Mouse (Mus musculus) monocyte, adult 5-6 weeks (primary cell): ENCODE measurements around the gene Gpr135. TPM values are rescaled to one million over a fixed set of nuclear protein-coding genes. Genes with fewer than 3 reads are reported as not detected.
A peak's percentile ranks its signal among the peaks of the same experiment; 100 is the strongest.

Experiments used
- ATAC-seq: fragments of 153-309, 156-312 bp; replicated peaks from 2 replicates; pipeline ENCODE4 v1.8.0; 2017; ENCODE audit warnings: mild to moderate bottlenecking; ENCODE audit not compliant: low TSS enrichment, insufficient number of reproducible peaks, severe bottlenecking, poor library complexity, low FRiP score
- total RNA-seq: library from RNA; stranded (forward); fragments of 200-1000, 200-491, 200-594 nt; gene quantifications from 3 replicates; pipeline ENCODE4 v1.2.3, GENCODE M21; 2017

The Gpr135 gene
- total RNA-seq: not detected in 3 replicates

DNA sequence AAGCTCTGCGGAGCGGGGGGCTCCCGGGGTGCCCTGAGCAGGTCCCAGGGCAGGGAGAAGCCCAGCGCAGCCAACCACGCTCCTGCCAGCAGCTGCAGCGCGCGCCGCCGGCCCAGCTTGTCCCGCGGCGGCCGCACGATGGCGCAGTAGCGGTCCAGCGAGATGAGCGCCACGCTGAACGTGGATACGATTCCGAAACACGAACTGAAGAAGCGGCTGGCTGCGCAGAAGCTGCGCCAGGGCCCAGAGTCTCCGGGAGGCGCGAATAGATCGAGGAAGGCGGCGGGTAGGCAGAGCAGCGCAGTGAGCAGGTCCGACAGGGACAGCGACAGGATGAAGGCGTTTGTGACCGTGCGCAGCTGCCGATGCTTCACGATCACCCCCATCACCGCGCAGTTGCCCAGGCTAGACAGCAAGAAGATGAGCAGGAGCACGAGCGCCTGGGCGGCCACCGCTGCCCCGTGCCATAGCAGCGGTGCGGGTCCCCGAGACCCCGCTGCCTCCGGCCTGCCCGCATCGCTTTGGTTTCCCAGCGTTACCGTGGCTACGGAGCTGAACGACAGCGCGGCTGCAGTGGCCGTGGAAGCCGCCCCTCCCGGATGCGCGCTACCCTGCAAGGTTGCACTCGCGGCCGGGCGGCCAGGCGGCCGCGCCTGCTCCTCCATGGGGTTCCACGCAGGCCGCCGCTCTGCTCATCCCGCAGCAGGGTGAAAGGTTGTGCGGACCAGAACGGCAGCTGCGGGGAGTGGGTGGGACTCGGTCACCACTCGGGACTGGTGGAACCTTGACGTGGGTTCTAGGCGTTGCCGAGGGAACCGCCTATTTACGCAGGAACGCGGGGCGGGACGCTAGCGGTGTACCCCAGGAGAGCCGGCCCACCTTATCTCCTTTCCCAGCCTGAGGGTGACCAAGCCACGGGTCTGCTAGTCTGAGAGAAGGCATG lies at the start of gene Gpr135:
Gene Gpr135 (minus strand): TSS at position 799 of the 943 bp plus-strand sequence.
- ATAC-seq: peak; percentile 85

DNA sequence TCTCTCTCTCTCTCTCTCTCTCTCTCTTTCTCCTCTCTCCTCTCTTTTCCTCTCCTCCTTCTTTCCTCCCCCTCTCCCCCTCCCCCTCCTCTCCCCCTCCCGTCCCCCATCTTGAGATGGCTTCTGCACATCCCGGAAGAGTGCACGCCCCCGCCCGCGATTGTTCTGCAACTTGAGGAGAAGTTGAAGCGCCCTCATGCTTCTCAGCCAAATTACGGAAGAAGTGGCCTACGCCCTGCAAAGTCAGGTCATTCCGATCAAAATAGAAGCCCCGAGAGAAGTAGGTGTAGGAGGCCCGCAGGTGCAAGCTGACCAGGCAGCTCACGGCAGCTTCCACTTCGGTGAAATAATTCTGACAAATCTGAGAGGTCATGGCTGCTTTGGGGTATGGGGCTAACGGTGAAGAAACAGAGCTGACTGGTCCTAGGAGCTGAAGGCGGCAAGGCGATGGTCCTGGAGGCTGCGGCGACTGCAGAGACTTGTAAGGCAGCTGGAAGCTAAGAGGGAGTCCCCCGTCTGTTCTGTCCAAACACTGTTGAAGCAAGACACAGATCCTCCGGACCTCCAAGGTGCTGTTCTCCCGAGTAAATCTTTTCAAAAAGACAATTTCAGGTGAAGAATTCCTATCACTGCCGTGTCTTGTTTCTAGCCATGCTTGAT lies 44.9 kb upstream of the Gpr135 start:
- no peak for ATAC-seq

DNA sequence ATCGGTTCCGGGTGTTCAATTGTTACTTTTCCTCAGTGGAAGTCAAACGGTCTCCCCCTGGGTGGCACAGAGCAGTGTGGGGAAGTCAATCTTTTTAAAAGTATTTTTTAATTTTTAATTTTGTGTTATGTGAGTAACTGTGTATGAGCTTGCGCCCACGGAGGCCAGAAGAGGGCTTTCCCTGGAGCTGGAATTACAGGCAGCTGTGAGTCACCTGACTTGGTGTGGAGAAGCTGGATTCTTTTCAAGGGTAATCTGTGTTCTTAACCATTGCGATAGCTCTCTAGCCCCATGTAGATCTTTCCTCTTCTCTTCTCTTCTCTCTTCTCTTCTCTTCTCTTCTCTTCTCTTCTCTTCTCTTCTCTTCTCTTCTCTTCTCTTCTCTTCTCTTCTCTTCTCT lies 44.2 kb upstream of the Gpr135 start:
- no peak for ATAC-seq

DNA sequence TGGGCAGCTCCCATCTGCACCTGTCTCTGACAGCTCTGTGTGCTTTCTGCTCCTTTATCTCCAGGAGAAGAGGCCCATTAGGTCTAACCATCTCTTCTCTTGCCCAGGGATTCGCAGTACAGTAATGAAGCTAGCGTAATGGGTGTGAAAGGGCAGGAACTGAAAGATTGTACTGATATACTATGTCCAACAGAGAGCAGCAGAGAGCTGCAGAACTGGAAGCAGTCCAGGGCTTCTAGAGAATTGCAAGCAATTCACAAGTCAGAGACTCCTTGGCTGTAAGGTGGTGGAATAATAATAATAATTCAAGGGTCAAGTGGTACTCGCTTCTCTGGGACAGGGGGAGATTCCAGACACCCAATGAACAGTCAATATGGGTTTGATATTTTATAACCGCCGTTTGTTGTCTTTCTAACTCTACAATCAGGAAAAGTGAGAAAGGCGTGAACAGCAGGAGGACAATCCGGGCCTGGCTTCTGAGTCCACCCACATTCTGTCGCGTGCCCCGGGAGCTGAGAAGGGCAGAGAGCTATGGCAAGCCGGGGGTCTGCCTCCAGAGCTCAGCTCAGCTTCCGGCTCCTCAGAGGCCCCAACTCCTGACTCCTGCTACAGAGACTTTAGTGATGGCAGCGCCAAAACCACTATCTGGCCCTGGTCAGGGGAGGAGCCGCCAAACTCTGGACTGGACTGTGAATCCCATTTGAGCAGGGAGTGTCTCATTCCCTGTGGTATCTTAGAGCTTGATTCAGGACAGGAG lies 33.8 kb upstream of the Gpr135 start:
- ATAC-seq: peak; percentile 67; the same call in 1 of the 2 replicates

DNA sequence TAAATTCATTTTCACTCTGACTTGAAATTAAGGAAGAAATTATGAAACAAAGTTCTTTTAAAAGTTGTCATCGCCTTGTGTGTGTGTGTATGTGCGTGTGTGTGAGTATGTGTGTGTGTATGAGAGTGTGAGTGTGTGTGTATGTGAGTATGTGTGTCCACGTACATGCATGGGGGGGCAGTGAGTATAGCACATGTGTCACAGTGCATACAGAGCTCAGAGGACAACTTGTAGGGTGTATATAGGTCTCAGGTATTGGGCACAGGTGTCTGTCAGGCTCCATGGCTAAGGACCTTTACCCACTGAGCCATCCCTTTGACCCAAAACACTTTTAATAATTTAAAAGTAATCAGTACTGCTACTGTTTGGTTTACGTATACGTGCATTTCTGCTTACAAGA lies 33.1 kb upstream of the Gpr135 start:
- no peak for ATAC-seq

DNA sequence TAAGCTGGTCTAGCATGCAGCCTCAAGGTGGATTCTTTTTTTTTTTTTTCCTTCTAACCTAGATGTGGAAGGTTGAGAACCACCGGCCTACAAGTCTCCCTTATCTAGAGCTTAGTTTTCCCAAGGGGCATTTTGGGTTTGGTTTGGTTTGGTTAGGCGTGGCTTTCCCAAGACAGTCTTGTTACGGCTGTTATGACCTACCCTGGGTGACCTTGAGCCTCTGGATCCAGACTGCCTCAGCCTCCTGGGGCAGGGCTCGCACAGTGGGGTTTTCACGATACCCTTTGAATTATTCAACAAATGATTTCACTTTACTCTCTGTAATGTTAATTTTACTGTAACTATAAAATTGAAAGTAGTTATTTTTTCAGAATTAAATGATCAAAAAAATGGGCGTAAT lies 31.9 kb upstream of the Gpr135 start:
- ATAC-seq: no peak

DNA sequence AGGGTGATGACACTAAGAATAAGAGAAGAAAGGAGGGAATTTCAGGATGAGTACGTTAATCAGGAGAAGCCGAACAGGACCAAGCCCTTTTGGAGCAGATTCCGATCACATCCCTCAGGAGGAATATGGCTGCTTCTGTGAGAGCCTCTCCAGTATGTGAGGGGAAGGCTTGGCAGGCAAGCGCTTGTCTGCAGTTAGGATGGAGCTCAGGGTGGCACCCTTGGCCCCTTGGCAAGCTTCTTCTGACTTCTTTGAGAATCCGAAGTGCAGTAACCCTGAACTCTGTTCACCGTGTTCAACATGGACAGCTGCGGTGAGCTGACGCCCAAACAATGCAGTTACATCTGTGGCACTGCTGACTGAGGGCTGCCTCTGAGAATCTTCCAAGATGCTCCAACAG lies 26.0 kb upstream of the Gpr135 start:
- ATAC-seq: no peak

DNA sequence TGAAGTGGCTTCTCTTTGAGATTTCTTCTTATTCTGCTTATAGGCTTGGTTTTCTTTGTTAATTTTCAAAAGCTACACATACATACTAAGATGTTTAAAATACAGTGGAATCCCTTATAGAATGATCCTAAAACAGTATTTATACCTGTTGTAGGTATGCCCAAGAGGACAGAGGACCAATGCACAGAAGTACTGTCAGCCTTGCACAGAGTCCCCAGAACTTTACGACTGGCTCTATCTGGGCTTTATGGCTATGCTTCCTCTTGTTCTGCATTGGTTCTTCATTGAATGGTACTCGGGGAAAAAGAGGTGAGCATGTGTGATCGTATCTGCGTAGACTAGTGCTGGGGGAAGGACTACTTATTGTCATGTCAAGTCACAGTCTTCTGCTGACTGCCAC lies 18.9 kb upstream of the Gpr135 start:
- ATAC-seq: no peak

DNA sequence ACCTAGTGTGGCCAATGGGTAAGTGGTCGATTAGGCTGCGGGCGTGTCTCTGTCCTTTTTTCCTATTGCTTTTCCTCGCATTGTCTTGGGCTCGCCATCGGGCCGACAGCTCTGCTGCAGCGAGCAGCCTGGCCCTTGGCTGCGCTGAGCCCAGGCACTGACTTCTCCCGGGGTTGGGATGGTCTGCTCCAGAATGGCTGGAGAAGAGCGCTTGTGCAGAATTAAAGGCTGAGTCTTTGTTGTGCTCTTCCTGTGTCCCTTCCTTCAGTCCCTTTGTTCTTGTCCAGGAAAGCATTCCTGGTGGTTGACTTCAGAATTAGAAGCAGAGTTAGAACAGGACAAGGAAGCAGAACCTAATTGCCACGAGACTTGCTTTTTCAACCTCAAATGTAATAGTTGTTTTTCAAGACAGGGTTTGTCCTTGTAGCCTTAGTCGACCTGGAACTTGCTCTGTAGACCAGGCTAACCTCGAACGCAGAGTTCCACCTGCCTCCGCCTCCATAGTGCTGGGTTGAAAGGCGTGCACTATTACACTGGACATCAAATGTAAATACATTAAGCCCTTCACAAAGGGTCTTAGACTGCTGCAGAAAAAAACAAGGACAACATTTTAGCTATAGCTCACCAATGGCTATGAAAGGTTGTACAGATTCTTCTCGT lies 15.4 kb upstream of the Gpr135 start:
- no peak; the same call in 1 of the 2 replicates for ATAC-seq

DNA sequence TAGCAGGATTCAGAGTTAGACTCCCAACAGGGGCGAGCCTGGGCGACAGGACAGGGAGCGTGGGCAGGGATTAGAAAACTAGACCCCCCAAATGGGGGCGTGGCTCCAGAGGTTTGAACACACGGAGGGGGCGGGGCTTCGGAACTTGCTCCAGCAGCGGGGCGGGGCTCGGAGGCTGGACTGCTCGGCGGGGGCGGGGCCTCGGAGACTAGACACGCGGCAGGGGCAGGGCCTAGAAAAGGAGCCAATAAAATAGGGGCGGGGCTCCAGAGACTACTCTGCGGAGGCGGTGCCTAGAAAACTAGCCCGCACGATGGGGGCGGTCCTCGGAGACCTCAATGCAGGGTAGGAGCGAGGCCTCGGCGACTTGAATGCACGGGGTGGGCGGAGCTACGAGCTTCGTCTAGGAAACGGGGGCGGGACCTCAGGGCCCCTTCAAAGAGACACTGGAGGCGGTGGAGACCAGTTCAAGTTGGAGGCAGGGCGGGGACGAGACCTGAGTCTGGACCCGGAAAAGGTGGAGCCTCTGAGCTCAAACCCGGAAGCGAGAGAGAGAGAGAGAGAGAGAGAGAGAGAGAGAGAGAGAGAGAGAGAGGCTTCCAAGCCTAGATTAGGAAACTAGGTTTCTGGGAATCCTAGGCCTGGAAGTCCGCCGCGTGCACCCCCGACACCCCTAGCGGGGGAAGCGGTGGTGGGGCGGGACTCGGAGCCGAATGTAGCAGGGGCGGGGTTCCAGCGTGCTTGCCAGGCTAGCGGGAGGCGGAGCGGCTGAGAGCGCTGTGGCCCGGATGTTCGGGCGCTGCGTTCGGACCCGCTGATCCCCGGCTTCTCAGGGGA lies 14.6 kb upstream of the Gpr135 start, which contains the start of the genes L3hypdh and Jkamp:
Gene L3hypdh (minus strand): TSS at position 111 of the 837 bp plus-strand sequence.
Gene Jkamp (plus strand): TSS at position 261 of the 837 bp plus-strand sequence.
- peak; percentile 97 for ATAC-seq

DNA sequence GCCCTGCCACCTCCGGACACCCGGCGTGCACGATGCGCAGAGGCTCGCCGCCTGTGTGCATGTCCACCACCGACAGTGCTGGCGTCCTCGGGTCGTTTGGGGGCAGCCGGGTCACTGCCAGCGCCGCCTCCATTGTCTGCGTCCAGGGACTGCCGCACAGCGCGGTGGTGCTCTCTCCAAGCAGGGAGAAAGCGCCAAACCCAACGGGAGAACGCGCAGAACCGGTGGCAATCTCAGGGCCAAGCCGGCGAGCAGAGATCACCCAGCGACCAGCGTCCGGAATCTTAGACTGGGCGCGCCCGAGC lies 14.1 kb upstream of the Gpr135 start:
- no peak for ATAC-seq

DNA sequence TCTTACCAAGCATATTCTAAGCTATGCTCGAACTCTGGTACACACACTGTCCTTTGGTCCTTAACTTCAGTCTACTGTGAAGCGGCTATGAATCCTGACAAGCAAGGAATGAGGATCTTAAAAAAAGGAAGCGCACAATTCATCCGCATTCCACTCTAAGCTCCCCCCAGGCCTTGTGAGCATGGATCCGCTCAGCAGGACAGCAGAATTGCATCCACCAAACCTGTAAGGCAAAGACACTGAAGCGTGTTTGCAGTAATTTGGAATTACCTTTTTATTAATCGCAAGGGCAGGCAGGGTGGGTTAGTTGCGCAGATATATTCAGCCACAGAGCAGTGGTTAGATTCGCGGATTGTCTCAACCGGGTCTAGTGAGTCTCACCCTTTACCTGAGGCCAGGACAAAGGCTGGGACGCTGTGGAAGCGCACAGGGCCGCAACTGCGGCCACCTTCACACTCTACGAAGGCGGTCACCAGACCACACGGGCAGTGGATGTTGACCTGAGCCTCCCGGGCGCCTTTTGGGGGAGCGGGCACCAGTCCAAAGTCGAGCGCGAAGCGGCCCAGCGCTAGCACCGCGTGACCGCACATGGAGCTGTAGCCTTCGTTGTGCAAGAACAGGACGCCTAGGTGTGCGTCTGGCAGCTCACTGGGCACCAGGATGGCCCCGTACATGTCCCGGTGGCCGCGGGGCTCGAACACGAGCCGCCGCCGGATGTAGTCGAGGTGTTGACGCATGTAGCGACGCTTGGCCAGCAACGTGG lies 13.5 kb upstream of the Gpr135 start:
- no peak for ATAC-seq

DNA sequence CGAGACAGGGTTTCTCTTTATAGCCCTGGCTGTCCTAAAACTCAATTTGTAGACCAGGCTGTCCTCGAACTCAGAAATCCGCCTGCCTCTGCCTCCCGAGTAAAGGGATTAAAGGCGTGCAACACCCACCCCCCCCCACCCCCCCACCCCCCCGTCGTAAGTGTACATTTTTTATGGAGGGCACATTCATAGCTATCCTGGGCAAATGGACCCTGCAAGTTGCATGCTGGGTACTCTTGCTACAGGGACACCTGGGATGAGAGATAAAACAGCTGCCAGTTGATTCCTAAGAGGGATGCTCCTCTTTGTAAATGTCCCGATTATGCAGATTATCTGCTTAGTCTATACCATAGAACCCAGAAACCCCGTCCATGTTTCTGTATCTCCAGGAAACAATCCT lies 12.3 kb upstream of the Gpr135 start:
- ATAC-seq: no peak

DNA sequence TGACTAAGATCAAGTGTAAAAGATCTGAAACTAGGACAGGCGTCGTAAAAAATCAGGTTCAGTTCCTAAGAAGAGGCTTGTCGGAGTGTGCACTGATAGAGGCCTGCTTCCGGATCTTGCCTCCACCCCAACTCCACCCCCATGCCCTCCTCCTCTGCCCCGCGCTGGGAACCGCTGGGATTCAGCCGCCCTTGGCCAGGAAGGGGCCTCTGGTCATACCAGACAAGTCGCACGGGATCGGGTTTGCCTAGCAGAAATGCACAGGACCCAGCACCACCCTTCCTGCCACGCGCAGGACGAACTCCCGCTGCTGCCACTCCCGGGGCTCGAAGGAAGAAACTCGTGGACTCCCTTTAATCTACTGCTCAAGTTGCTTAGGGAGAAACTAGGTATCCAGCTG lies 11.4 kb upstream of the Gpr135 start:
- ATAC-seq: no peak

DNA sequence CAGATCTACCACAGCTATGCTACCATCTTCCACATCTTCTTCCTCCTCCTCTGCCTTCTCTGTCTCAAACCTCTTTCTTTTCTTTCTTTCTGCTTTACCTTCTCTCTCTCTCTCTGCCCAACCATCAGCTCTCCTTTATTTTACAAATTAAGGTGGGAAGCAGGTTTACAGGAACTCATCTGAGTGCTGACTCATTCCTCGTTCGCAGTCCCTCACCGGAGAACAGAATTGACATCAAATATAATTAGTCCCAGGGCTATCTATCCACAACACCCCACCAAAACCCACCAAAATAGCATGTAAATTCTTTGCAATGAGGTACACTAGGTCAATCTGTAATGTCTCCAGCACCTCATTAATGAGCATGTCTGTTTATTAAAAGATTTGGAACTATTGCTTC lies 11.0 kb upstream of the Gpr135 start:
- ATAC-seq: no peak

DNA sequence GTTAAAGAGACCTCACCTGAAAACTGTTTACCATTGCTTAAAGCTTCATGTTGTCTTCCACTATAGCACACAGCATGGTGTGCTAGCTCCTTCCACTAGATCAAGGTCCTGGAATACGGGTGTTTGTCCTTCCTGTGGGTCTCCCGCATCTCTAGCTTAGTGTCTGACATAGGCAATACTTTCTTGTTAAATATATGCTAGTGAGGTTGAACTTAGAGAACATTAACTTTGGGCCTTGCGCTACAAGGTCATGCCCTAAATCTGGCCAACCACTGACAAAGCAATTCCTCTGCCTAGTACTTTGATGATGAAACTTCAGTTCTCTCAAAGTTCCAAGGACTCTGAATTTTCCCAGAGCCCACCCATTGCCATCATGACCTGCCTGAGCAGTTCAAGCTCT lies 7.3 kb upstream of the Gpr135 start:
- no peak for ATAC-seq

DNA sequence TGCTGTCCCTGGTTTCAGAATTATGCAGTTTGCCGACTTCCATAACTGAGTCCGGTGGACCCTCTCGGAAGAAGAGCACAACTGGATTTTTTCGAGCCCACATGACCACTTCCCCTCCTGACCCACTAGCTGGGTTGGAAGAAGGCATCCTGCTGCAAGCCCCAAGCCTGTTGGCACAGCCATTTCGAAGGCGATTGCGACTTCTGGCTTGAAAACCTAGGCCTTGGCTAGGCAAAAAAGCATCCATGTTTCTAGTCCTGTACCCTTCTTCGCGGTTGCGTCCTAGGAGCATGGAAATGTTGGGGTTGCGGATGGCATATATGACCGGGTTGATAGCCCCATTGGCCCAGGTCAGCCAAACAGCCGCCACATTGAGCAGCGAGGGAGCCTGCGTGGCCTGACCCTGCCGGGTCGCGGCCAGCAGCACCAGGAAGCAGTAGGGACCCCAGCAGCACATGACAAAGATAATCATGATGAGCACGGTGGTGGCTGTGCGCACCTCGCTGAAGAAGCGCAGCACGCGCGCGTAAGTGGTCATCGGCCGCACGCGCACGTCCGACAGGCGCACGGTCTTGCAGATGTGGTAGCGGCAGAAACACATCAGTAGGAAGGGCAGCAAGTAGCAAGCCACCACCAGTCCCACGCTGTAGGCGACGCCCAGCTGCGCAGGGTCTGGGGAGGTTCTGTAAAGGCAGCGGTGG lies 1.1 kb downstream of the Gpr135 start:
- ATAC-seq: peak; percentile 33; the same call in 1 of the 2 replicates
